Mouse (Mus musculus) ovary, postnatal 14 days (tissue): Measurements from ENCODE around the gene Sema4c.
"Not testable (repeated sequence)": the region's sequence is repeated elsewhere in the genome, so short reads cannot be mapped to it uniquely, and the experiment has no call there.

Source experiments
- DNase-seq: peaks from one replicate; pipeline ENCODE4 v3.0.0; 2022; ENCODE audit warnings: low spot score

Gene Sema4c

DNA sequence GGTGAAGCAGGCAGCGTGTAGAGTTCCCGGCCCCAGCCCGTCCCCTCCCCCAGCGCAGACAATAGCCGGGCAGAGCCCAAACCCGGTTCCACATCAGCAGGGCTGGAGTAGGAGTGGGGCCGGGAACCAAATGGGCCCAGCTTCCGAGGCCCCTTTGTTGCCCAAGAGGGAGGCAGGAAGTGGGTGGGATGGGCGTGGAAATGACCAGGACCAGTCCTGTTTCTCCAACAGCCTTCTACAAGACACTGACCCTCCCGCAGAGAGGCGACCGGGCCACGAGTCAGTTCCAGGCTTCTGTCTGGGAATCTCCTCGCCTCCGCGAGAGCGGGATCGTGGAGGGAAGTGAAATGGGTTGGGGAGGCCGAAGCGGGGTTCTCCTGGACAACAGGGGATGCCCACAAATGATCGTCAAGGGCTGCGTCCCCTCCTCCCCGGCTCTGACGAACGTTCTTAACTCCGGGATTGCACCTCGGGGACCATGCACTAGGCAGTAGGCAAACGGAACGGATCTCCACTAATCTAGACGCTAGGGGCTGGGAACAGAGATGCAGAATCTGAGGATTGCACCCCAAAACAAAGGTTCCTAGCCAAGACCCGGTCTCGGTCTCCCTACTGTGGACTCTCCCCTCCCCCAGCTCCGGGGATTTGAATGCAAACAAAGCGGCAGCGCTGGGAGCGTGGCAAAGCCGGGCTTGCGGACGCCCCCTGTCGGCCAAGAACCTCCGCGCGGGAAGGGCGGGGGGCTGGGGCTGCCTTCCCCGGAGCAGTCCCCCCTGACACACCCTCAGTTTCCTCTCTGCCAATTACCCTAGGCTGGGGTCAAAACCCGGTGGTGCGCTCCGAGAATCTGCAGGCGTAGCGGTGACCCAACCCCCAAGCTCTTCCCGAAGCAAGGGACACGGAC, 1.3 kb downstream of the Sema4c start:
- DNase-seq, result peak; percentile 95

DNA sequence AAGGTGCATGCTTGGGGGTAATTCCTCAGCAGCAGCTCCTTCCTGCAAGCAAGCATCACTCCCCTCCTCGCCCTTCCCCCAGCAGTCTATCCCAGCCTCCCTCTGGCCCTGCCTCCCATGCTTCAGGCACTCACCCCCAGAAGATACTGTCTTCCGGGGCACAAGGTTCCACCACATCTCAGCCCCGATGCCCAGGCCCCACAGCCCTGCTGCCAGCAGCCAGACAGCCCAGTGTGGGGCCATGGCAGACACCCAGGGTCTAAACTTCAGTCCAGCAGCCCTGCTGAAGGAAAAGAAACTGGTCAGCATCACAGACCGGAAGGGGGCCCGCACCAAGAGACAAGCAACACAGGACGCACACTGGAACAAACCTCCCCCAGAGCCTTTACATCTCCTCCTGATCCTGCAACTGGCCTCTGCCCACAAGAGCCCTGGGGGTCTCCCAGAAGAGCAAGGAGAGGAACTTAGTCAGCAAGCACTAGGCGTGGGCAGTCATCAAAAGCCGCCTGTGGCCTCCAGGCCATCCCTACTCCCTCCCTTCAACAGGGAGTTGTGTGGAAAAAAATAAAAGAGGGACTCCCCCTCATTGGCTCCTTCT, 2.3 kb downstream of the Sema4c start:
- no peak for DNase-seq

DNA sequence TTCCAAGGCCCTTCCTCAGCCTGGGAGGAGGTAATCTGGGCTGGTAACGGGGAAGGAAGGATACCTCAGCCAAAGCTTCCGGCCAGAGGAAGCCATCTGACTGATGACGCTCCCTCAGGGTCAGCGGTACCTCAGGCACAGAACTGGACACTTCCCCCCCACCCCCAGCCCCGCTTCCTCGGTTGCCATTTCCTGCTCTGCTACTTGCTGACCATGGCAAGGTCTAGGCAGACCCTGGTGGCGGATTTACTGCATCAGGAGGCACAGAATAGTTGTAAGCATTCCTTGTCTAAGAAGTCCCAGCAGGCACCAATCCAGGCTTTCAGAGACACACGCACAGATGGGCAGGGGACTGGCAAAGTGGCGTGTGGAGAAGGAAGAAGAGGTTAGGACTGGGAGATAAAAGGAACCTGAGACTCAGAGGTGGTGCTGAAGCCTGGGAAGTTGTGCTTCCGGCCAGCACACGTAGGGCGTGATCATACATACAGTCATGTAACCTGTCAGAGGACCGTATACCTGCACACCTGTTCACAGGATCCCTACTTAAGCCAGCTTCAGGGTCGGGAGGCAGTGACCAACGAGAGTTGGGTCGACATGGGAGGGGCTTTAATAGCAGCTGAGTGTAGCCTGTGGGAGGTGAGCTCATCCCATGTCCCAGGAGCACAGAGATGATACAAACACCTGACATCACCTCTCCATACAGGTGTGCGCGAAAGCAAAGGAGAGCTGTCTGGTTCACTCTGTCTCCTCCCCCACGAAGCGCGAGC, 3.3 kb downstream of the Sema4c start:
- no peak for DNase-seq

DNA sequence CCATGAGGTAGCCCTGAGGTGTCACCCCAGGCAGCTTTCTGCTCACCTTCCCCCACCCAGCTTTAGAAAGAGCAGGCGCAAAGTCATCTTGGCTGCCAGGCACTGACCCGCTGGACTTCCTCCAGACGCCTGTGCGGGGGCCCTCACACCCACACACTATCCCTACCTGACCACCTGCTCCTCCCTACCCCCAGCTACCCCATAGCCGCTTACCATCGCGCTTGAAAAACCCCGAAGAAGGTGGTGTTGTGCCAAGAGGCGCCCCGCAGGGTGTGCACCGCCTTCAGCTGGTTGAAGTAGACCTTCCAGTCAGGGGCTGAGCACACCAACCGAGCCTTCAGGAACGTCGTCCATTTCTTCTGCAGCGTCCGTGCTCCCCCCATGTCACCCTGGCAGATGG, 5.6 kb downstream of the Sema4c start:
- DNase-seq, result no peak

DNA sequence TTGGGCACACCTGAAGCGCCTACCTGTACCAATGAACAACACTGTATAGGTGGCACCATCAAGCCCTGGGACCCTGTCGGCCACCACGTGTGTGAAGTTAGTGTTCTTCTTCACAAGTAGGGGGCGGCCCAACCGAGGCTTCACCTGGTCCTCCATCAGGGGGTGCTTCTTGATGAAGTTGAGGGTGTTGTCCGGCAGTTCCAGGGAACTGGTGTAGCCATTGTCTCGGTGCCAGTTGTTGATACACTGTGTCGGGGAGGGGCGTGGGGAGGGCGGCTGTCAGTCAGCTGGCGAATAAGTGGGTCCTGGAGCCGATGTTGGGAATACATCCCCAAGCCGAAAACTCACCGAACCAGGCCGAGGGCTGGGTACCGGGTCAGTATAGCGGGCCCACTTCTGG, 6.2 kb downstream of the Sema4c start:
- no peak for DNase-seq

DNA sequence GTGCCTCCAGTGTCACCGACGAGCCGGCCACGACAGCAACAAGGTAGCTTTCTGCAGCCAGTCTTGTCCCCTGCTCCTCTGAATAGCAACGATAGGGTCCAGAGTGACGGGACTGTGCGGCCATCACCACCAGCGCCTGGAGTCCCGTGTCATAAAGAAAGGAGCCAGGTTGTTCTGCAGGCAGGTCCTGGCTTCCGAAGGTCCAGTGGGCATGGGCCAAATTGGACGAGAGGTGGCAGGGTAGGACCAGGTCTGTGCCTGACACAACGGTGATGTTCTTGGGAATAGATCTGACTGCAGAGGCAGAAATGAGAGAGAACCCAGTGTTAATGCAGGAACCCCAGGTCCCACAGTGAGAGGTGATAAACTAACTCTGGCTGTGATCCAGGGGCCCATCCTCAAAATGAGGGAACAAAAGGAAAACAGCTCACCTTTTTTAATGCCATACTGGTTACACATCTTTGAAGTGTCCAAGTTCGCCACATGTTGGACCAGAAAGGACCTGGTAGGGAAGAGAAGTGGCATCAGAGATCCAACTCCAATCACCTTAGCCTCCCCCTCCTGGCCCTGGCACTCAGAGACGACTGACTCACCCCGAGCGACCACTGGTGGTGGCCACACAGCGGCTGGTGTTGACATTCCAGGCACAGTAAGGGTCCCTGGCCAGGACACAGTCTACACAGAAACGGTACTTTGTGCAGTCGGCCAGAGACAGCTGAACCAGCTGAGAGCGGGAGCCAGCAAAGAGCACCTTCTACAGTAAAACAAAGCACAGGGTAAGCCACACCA, 7.9 kb downstream of the Sema4c start:
- no peak for DNase-seq

DNA sequence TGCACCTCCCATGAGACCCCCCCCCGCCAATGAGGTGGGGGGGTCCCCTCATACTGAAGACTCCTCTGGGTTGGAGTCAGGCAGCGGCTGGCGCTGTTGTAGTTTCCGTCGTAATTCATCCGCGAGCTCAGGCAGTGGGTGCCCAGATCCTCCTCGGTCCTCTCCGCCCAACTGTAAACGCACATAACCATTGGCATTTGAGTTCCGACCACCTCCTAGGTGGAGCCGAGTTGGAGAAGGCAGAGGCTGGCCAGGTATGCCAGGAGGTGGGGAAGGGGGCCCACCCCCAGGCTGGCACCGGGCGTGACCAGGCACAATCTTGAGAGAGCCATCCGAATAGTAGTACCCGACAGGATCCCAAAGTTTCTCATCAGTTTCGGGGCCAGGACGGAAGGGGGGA, 8.7 kb downstream of the Sema4c start:
- DNase-seq, result no peak

DNA sequence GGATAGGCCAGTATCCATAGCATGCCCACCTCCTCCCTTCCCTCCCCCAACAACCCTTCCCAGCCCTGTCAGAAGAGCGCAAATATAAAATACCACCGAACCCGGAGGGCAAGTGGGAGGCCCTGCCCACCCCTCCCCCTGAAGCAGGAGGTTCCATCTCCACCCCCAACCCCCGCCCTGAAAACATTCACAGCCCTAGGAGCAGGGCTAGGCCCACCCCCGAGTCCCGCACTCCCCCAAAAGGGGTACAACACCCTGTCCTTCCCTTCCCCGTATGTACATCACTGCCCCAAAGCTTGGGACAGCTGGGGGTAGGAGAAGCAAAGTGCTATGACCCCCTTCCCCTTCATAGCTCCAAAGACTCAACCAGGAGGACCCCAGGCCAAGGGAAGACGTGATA, 9.4 kb downstream of the Sema4c start:
- DNase-seq, result no peak

DNA sequence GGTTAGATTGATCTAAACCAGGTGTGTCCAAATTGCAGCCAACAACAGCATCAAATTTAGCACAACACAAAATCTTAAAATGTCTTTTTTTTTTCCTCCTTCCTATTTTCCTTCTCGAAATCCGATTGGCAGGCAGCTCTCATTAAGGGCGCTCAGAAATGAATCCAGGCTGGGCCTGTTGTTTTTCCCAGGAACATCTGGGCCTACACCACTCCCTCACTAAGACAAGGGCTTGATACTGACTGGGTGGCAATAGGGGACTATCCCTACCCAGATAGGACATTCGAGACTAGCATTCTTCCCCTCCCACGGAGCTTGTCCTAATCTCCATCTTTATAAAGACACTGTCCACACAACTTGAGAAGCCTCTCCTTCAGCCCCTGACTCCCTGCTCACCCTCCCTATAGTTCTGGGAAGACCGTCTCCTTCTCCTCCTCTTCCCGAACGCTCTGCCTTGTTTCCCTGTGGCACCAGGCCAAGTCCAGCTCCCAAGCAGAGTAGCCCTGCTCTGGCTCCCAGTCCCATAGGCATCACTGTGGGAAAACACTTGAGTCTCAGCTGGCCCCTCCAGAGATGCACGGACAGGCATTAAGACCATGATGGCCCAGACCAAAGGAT, 10.1 kb downstream of the Sema4c start:
- peak; percentile 61 for DNase-seq

DNA sequence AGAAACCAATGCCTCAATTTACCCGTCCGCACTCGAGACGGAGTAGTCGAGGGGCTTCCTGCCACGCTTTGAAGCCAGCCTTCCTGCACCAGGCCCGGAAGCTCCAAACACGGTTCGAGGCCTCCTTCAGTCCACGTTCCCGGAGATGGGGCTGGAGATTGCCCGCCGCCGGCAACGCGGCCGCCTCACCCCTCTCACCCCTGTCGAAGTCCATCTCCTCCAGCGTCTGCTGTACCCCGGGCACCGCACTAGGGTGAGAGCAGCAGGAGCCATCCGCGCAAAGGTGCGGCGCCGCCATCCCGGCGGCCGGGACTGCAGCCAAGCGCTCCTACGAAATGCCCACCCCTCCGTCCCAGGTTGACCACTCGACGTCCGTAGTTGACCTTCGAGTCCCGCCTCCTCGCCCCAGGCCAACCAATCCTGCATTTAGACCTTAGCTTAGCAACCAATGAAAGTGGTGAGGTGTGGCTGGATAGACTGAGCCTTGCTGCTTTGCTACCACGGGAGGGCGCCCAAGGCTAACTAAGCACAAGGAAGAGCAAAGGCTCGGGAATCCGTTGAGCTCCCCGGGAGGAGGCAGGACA, 11.2 kb downstream of the Sema4c start, which contains the start of gene Ankrd39:
Ankrd39 (minus strand) TSS at position 558 of the 584 bp plus-strand sequence.
- DNase-seq, result peak; percentile 91

DNA sequence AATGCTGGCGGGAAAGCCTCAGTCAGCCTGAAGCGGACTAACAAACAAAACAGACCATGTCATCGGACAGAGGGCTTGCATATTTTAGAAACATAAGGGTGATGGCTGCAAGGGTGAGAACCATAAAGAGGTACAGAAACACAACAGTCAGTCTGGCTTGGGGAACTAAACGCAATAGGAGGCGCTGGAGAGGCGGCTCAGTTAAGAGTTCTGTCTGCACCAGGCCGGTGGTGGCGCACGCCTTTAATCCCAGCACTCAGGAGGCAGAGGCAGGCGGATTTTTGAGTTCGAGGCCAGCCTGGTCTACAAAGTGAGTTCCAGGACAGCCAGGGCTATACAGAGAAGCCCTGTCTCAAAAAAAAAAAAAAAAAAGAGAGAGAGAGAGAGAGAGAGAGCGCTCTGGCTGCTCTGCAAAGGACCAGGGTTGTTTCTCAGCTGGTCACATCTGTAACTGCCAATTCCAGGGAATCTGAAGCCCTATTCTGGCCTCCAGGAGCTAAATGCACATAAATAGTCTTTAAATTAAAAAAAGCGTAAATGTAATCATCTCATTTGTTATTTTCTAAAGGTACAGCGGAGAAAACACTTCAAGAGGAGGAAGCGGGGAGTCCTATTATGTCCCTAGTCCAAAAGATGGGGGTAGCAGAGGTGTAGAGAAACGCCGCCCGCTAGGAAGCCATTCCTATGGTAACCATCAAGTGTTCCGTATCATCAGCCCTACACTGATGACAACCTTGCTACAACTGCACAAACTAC, 12.1 kb downstream of the Sema4c start:
- no peak for DNase-seq

DNA sequence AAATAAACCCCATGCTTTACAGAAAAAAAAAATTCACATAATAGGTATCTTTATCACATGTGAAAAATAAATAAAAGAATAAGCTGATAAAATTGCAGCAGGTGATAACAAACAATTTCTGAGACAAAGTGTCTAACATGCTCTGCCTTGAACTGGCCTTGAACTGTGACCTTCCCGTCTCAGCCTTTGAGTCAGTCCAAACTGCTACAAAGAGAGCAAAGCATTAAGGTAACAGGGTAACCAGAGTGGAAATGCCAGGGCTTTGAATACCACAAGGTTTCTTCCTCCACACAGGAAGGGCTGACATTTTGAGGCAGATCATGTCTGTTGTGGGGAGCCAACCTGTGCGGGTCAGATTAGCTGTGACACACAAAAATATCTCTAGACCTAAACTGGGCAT, 12.8 kb downstream of the Sema4c start:
- no peak for DNase-seq

DNA sequence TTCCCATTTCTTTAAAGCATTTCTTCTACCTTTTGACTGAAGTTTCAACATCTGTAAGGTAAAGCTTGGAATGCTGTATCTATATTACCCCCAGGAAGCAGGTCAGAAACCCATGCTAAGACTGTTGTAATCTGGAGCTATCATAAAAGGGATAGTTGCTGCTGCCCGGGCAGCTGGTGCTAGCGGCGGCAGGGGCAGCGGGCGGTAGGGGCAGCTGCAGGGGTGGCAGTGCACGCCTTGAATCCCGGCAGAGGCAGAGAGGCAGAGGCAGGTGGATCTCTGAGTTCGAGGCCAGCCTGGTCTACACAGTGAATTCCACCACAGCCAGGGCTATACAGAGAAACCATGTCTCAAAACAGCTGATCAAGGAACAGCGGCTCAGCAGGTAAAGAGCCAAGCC, 15.2 kb downstream of the Sema4c start:
- DNase-seq, result no peak

DNA sequence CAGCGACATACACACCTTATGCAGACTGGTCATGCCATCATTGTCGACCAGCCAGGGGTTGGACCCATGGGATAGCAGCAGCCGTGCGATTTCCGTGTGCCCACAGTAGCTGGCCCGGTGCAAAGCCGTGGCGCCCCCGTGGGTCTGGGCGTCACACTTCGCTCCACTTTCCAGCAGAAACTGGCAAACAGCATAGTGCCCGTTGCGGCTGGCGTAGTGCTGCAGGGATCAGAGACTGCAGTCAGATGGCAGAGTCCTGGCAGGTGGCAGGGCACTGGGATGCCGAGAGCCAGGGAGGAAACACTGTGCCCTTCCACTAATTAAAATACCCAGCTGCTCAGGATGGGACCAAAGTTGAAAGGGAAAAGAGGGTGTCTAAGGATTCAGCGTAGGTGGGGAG, 16.3 kb downstream of the Sema4c start:
- no peak for DNase-seq

DNA sequence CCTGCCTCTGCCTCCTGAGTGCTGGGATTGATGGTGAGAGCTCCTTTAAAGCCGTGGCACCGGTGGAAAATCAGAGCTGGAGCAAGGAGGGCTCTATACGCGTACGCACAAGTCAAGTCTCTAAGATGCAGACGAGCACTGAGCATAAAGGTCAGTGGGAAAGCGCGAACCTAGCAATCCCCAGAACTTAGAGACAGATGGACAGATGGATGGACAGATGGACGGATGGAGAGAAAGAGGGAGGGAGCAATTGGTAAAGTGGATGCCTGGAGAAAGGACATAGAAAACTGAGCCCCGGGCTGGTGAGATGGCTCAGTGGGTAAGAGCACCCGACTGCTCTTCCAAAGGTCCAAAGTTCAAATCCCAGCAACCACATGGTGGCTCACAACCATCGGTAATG, 17.3 kb downstream of the Sema4c start:
- no peak for DNase-seq

DNA sequence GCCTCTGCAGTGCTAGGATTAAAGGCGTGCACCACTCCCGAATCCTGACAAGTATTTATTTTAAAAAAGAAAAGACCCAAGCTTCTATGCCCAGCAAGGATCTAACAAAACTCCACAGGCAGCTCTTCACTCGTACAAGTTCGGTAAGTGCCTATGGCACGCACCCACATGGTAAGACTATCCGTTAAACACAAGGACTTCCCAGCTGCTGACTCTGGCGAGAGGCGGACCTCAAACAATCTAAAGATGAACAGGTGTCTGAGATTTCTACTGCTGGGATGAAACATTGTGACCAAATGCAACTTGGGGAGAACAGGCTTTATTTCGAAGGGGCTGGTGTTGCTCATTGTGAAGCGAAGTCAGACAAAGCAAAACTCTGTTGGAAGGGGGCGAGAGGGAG, 18.0 kb downstream of the Sema4c start:
- DNase-seq, result no peak

DNA sequence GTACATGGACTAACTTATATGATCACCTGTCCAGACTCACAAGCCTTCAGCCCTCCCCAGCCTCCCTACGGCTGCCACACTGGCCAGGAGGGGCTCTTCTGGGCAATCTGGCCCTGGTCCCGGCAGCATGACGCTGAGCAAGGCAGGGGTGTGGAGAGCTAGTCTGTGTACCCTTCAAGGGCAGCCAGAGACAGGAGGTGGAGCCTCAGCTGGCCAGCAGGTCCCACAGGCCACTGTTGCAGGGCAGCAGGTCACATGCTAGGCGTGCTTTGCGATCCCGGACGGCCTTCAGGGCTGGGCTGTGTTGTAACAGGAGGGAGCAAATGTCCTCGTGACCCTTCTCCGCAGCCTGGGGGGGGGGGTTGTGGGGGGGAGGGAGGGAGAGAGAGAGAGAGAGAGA, 19.0 kb downstream of the Sema4c start, which contains the start of gene Gm42417:
Gm42417 (minus strand) TSS at position 244 of the 400 bp plus-strand sequence.
- no peak for DNase-seq

DNA sequence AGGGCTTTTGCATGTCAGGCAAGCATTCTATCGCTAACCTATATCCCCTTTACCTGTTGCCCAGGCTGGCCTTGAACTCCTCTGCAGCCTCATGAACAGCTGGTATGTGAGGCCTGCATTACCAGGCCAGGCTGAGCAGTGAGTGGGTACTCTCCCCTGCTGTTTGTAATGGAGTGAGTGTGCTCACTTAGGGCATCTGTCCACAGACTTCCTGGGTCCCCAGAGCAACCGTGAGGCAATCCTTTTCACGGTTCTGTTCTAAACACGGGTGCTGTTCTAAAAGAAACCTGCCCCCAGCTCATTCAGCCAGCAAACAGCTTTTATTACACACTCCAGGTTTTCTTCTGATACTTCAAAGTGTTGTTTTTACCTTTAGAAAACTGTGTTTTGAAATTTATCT, 19.4 kb downstream of the Sema4c start:
- no peak for DNase-seq

DNA sequence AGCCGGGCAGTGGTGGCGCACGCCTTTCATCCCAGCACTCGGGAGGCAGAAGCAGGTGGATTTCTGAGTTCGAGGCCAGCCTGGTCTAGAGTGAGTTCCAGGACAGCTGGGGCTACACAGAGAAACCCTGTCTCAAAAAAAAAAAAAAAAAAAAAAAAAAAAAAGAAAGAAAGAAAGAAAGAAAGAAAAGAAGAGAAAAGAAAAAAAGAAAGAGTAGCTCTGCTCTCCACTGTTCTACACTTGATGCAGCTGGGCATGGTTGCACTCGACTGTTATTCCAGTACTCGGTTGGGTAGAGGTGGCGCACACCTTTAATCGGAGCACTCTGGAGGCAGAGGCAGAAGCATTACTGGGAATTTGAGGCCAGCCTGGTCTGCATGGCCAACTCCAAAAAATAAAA, 21.4 kb downstream of the Sema4c start, which contains the start of gene Ankrd23:
Ankrd23 (minus strand) TSS at position 101 of the 400 bp plus-strand sequence.
- not testable (repeated sequence) for DNase-seq

DNA sequence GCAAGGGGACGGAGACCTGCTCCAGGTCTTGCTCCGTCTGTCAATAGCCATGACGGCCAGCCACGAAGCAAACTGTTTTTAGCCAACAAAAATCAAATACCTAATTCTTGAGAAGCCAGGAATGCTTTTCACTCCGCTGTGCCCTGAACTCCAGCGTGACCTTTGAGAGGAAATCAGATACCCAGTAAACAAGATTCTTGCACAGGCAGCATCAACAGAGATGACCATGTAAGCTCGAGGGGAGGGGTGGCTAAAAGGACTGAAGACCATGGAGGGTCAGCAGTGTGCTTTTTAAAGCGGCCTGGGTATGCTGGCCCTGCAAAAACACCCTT, 21.8 kb downstream of the Sema4c start:
- no peak for DNase-seq
